8 mouse cellular contexts compared by ENCODE assay signal in genomic region chr11:95520456-95521072, GRCm38 (mm10). TPM values are rescaled to one million over a fixed set of nuclear protein-coding genes. Genes with fewer than 3 reads are reported as not detected.
DNase-seq lines count a peak whose midpoint lies in the region; ATAC-seq lines count a peak whose summit lies in the region.

No protein-coding gene starts in this region.

- peaks cover 14% of the 10 kb centered on the region for H3K4me1 ChIP-seq in hindbrain, embryonic 16.5 days (ENCODE audit: control insufficient read depth, insufficient read depth, low read depth, low read length)

- peak overlapping the region; percentile 56 for H3K4me2 ChIP-seq in hindbrain, embryonic 16.5 days (ENCODE audit: low read length)

- H3K27ac ChIP-seq in hindbrain, embryonic 16.5 days (ENCODE audit: low read depth, low read length): peak overlapping the region; percentile 66

- ATAC-seq in hindbrain, embryonic 16.5 days: peak; percentile 78

- peak overlapping the region; percentile 26 for H3K4me3 ChIP-seq in hindbrain, embryonic 16.5 days (ENCODE audit: low read length)

- peak overlapping the region; percentile 35 for H3K9ac ChIP-seq in hindbrain, embryonic 16.5 days (ENCODE audit: low read depth, low read length)

- DNase-seq in T-cell, adult 2 months (ENCODE audit: low spot score): peak; percentile 87
- DNase-seq in cerebellum, postnatal 25 days: peak; percentile 94 to 97
- peak; percentile 84 for DNase-seq in gastrocnemius, adult 18-20 months (ENCODE audit: low spot score)
- DNase-seq in left cerebral cortex, adult 18-20 months (ENCODE audit: low spot score in 2 of 2): peak; percentile 89 to 91
- DNase-seq in lung, postnatal 4 days: peak; percentile 89 to 92
- peak; percentile 93 for DNase-seq in retina, postnatal 1 day
- DNase-seq in thymus, postnatal 4 days: peak; percentile 95

- 4% methylated on average over 27 of the region's 27 CpGs for WGBS in hindbrain, embryonic 16.5 days

- H3K9me3 ChIP-seq in hindbrain, embryonic 16.5 days (ENCODE audit: control insufficient read depth, low read length): no peaks in the 10 kb centered on the region

- no peaks in the 10 kb centered on the region for H3K36me3 ChIP-seq in hindbrain, embryonic 16.5 days (ENCODE audit: control insufficient read depth, insufficient read depth, low read length)

- H3K27me3 ChIP-seq in hindbrain, embryonic 16.5 days (replicated peaks; ENCODE audit: control insufficient read depth, insufficient read depth, low read length): no peaks in the 10 kb centered on the region; the same call in 1 of the 2 replicates

RNA-seq across cellular contexts. Expression of gene Nxph3, which starts 6.2 kb away (rescaled TPM):
- under 1 TPM; 0.27 to 0.33 TPM for total RNA-seq in gastrocnemius, adult 18-20 months (2021)
- polyA plus RNA-seq in hindbrain, embryonic 16.5 days (2015; fragmentation: Nextera tagmentation; extraction: Ambion mirVana): 2.8 and 3.0 TPM in 2 replicates
- total RNA-seq in left cerebral cortex, adult 18-20 months (2021): 10 to 100 TPM; 23.4 to 32.6 TPM

Comparison
In these comparisons a context has a peak if more than half of its experiments do, and no peak if none do; other contexts are left out.
1. Peak in every context shown above with its lines: DNase-seq, ATAC-seq, H3K4me3 ChIP-seq and H3K27ac ChIP-seq.
2. RNA of gene Nxph3, which starts 6.2 kb away (total RNA-seq): 23.4 to 32.6 TPM in left cerebral cortex, adult 18-20 months; 0.27 to 0.33 TPM in gastrocnemius, adult 18-20 months; every median in the first group is over 10 times any median in the second.